Comparison of ENCODE assay signal across 1 mouse cellular context in the genomic region with DNA sequence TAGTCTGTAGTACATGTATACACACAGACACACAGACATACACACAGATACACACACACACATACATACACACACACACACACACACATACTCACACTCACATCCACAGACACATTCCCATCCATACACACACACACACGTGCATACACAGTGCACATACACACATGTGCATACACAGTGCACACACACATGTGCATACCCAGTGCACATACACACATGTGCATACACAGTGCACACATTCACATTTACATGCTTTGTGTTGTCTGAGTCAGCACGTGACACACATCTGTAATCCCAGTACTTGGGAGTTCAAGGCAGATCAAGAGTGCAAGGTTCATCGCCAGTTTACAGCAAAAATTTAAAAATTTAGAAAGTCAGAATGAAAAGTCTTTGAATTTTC.
TF ChIP-seq lines count a peak whose summit lies in the region.

No protein-coding gene starts in this region.

TF ChIP-seq in myocyte, 11 proteins besides CTCF, POLR2A, EP300 and RAD21 (continued from another document):
- no peak for TF ChIP-seq POLR2AphosphoS2 (IDR thresholded peaks at IDR 0.05; ENCODE audit: insufficient read length, low read depth)
TF ChIP-seq in myocyte: peak in this region for 0.
